Mouse (Mus musculus) MEL (cell line): ENCODE results near the gene Nek2. TPM values are rescaled to one million over a fixed set of nuclear protein-coding genes. Genes with fewer than 3 reads are reported as not detected.

Experiments
- DNase-seq: peaks from one replicate; pipeline ENCODE4 v3.0.0; 2011; ENCODE audit warnings: low read depth, low spot score
- H3K27ac ChIP-seq: 2 replicates; pipeline ENCODE4 v1.5.1; 2012; ENCODE audit warnings: low read depth, mild to moderate bottlenecking, control low read depth, low read length, moderate library complexity; ENCODE audit not compliant: control insufficient read depth
- H3K27me3 ChIP-seq, 2 experiments: fragments of 150-350 bp in 1 of 2; sonication (generic) in 1 of 2; 2 replicates each; pipeline ENCODE4 v1.6.1; 2012; ENCODE audit warnings: low read length in 2 of 2, mild to moderate bottlenecking in 2 of 2, improper control_type of control experiment in 1 of 2, moderate library complexity in 1 of 2; ENCODE audit not compliant: insufficient read depth in 2 of 2, control insufficient read depth in 1 of 2
- H3K36me3 ChIP-seq, 2 experiments: 2 replicates each; pipeline ENCODE4 v1.6.1; 2012 to 2014; ENCODE audit warnings: low read length in 2 of 2, improper control_type of control experiment in 1 of 2, inconsistent platforms in 1 of 2, mild to moderate bottlenecking in 1 of 2; ENCODE audit not compliant: insufficient read depth in 2 of 2, control insufficient read depth in 1 of 2
- H3K4me1 ChIP-seq, 2 experiments: fragments of 150-350 bp in 1 of 2; sonication (generic) in 1 of 2; 2 replicates each; pipeline ENCODE4 v1.6.1; 2012; ENCODE audit warnings: low read length in 2 of 2, improper control_type of control experiment in 1 of 2, mild to moderate bottlenecking in 1 of 2; ENCODE audit not compliant: insufficient read depth in 2 of 2, control insufficient read depth in 1 of 2
- H3K4me3 ChIP-seq, 2 experiments: fragments of 150-350 bp in 1 of 2; sonication (generic) in 1 of 2; 2 replicates each; pipeline ENCODE4 v1.5.1; 2012; ENCODE audit warnings: low read depth in 2 of 2, low read length in 2 of 2, mild to moderate bottlenecking in 2 of 2, moderate library complexity in 2 of 2, control low read depth in 1 of 2, improper control_type of control experiment in 1 of 2; ENCODE audit not compliant: control insufficient read depth in 1 of 2, insufficient read depth in 1 of 2
- H3K79me2 ChIP-seq: 2 replicates; pipeline ENCODE4 v1.6.1; 2012; ENCODE audit warnings: mild to moderate bottlenecking, low read length, moderate library complexity; ENCODE audit not compliant: control insufficient read depth, poor library complexity, insufficient read depth
- H3K9ac ChIP-seq: 2 replicates; pipeline ENCODE4 v1.6.1; 2012; ENCODE audit warnings: low read depth, mild to moderate bottlenecking, control low read depth, low read length, moderate library complexity; ENCODE audit not compliant: control insufficient read depth, poor library complexity, severe bottlenecking
- H3K9me3 ChIP-seq: fragments of 150-350 bp; sonication (generic); replicated peaks from 2 replicates; pipeline ENCODE4 v1.6.1; 2012; ENCODE audit warnings: mild to moderate bottlenecking, low read length, improper control_type of control experiment, moderate library complexity; ENCODE audit not compliant: insufficient read depth
- CHD1 ChIP-seq: IDR thresholded peaks from 2 replicates; pipeline ENCODE4 v1.6.1; 2012; ENCODE audit warnings: low read depth, mild to moderate bottlenecking, inconsistent platforms, low read length, improper control_type of control experiment
- CHD2 ChIP-seq: IDR thresholded peaks from 2 replicates; pipeline ENCODE4 v1.6.1; 2011; ENCODE audit warnings: low read length, improper control_type of control experiment
- E2F4 ChIP-seq: IDR thresholded peaks from 2 replicates; pipeline ENCODE4 v1.6.1; 2011; ENCODE audit warnings: low read depth, low read length, improper control_type of control experiment, borderline replicate concordance
- ELF1 ChIP-seq: IDR thresholded peaks from 2 replicates; pipeline ENCODE4 v1.6.1; 2014; ENCODE audit warnings: low read depth, mild to moderate bottlenecking, inconsistent platforms, low read length, improper control_type of control experiment, moderate library complexity
- GABPA ChIP-seq: IDR thresholded peaks from 2 replicates; pipeline ENCODE4 v1.6.1; 2012; ENCODE audit warnings: low read depth, mild to moderate bottlenecking, inconsistent platforms, low read length, improper control_type of control experiment, moderate library complexity
- GATA1 ChIP-seq: IDR thresholded peaks from 2 replicates; pipeline ENCODE4 v1.6.1; 2011; ENCODE audit warnings: low read depth, low read length, improper control_type of control experiment
- HCFC1 ChIP-seq: IDR thresholded peaks from 2 replicates; pipeline ENCODE4 v1.6.1; 2012; ENCODE audit warnings: low read depth, mild to moderate bottlenecking, inconsistent platforms, low read length, improper control_type of control experiment, moderate library complexity
- MAFK ChIP-seq: IDR thresholded peaks from 2 replicates; pipeline ENCODE4 v1.6.1; 2011; ENCODE audit warnings: low read depth, mild to moderate bottlenecking, low read length, improper control_type of control experiment, borderline replicate concordance
- MAX ChIP-seq: IDR thresholded peaks from 2 replicates; pipeline ENCODE4 v1.6.1; 2011; ENCODE audit warnings: low read length, improper control_type of control experiment
- MEF2A ChIP-seq: IDR thresholded peaks from 2 replicates; pipeline ENCODE4 v1.6.1; 2014; ENCODE audit warnings: low read depth, mild to moderate bottlenecking, inconsistent platforms, low read length, improper control_type of control experiment; ENCODE audit not compliant: poor library complexity, insufficient replicate concordance, severe bottlenecking; ENCODE audit errors: extremely low read depth
- MXI1 ChIP-seq: IDR thresholded peaks from 2 replicates; pipeline ENCODE4 v1.6.1; 2011; ENCODE audit warnings: mild to moderate bottlenecking, low read depth, low read length, improper control_type of control experiment
- MYC ChIP-seq: IDR thresholded peaks from 2 replicates; pipeline ENCODE4 v1.6.1; 2011; ENCODE audit warnings: low read depth, mild to moderate bottlenecking, low read length, improper control_type of control experiment, moderate library complexity
- NELFE ChIP-seq: IDR thresholded peaks from 2 replicates; pipeline ENCODE4 v1.6.1; 2011; ENCODE audit warnings: low read depth, low read length, improper control_type of control experiment
- POLR2A ChIP-seq, 2 experiments: IDR thresholded peaks; 2 replicates each; pipeline ENCODE4 v1.6.1; 2011 to 2012; ENCODE audit warnings: low read length in 2 of 2, mild to moderate bottlenecking in 2 of 2, control low read depth in 1 of 2, improper control_type of control experiment in 1 of 2, low read depth in 1 of 2, moderate library complexity in 1 of 2; ENCODE audit not compliant: control insufficient read depth in 1 of 2, insufficient read depth in 1 of 2, poor library complexity in 1 of 2
- POLR2AphosphoS2 ChIP-seq: IDR thresholded peaks from 2 replicates; pipeline ENCODE4 v1.6.1; 2011; ENCODE audit warnings: low read length, improper control_type of control experiment
- RAD21 ChIP-seq: IDR thresholded peaks from 2 replicates; pipeline ENCODE4 v1.6.1; 2011; ENCODE audit warnings: mild to moderate bottlenecking, low read depth, low read length, improper control_type of control experiment
- SIN3A ChIP-seq: IDR thresholded peaks from 2 replicates; pipeline ENCODE4 v1.6.1; 2012; ENCODE audit warnings: low read length, improper control_type of control experiment, inconsistent platforms
- SMC3 ChIP-seq: IDR thresholded peaks from 2 replicates; pipeline ENCODE4 v1.6.1; 2011; ENCODE audit warnings: low read depth, low read length, improper control_type of control experiment
- TBP ChIP-seq: IDR thresholded peaks from 2 replicates; pipeline ENCODE4 v1.8.0; 2011; ENCODE audit warnings: low read depth, low read length, improper control_type of control experiment
- TCF12 ChIP-seq: IDR thresholded peaks from 2 replicates; pipeline ENCODE4 v1.6.1; 2014; ENCODE audit warnings: low read depth, mild to moderate bottlenecking, inconsistent platforms, low read length, improper control_type of control experiment, moderate library complexity
- USF1 ChIP-seq: IDR thresholded peaks from 2 replicates; pipeline ENCODE4 v1.6.1; 2014; ENCODE audit warnings: low read depth, mild to moderate bottlenecking, inconsistent platforms, low read length, improper control_type of control experiment, moderate library complexity
- ZC3H11A ChIP-seq: IDR thresholded peaks from 2 replicates; pipeline ENCODE4 v1.6.1; 2012; ENCODE audit warnings: low read depth, mild to moderate bottlenecking, inconsistent platforms, low read length, improper control_type of control experiment
- ZKSCAN1 ChIP-seq: IDR thresholded peaks from 2 replicates; pipeline ENCODE4 v1.6.1; 2012; ENCODE audit warnings: low read depth, mild to moderate bottlenecking, inconsistent platforms, low read length, improper control_type of control experiment, moderate library complexity
- ZNF384 ChIP-seq: IDR thresholded peaks from 2 replicates; pipeline ENCODE4 v1.6.1; 2012; ENCODE audit warnings: low read depth, mild to moderate bottlenecking, inconsistent platforms, low read length, improper control_type of control experiment
- polyA plus RNA-seq, 2 experiments: library from polyadenylated mRNA; stranded (reverse) in 1 of 2; unstranded in 1 of 2; fragments of >175 nt in 1 of 2; fragments of >200 nt in 1 of 2; gene quantifications; 2 replicates each; pipeline versions ENCODE4 v1.2.1 to v1.2.4; 2012; ENCODE audit warnings: low replicate concordance in 2 of 2, low read depth in 1 of 2; ENCODE audit not compliant: insufficient read length in 2 of 2, insufficient read depth in 1 of 2, missing spikeins in 1 of 2
- total RNA-seq: library from RNA; depleted of rRNA; stranded (reverse); fragments of 300-350 nt; gene quantifications from 2 replicates; pipeline ENCODE4 v1.2.3, GENCODE M21; 2012

The Nek2 gene
- total and polyA plus RNA-seq, 3 experiments = 34.9 to 56.5 TPM; not detected in 1

DNA sequence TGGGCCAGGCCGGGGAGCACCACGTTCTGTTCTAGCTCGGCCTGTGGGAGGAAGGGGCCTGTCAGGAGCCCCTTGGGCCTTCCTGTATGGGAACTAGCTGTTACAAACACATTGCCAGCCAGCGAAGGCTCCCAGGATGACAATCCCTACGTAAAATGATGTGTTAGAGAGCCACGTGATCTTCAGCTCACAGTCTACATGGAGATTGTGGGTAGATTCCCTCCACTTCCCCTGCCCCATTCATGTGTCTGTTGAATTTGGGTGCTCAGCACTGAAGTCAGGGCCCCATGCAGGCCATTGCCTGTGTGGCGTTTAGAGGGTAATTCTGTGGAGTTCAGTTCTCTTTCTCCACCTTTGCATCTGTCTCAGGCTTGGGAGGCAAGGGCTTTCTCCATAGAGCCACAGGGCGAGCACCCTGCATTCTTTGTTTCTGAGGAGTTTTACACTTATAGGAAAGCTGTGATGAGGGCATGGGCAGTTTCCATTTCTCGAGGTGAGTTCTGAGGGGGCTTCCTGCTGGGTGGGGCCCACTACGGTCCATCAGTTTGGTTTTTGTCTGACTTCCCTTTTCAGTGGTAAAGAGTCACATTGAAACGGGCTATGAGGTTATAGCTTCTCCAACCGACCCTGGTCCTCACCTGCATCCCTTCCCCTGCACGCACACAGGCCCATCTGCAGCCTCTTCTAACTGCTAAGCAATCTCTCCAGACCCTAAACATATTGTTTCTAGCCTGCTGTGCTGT is 8.1 kb upstream of the Nek2 start:
- Histone ChIP-seq H3K9me3 (no peaks in the 10 kb centered on the region), H3K27ac (no peak overlapping the region), H3K27me3 (no peaks in the 10 kb centered on the region), H3K4me1 (no peaks in the 10 kb centered on the region), H3K4me3 (no peak overlapping the region), H3K9ac (no peak overlapping the region), H3K36me3 (no peaks in the 10 kb centered on the region), H3K79me2 (no peaks in the 10 kb centered on the region)
- no peak for DNase-seq
- TF ChIP-seq MEF2A (no peak), USF1 (0 out of 2 replicates have a peak, but pooled peaks have one; percentile 28), SMC3 (no peak)

GRCm38 (mm10) chr1:191814240-191814639 is 7.0 kb upstream of the Nek2 start:
- peak; percentile 46 for DNase-seq
- Histone ChIP-seq H3K9me3 (no peaks in the 10 kb centered on the region), H3K4me3 (no peak overlapping the region), H3K9ac (no peak overlapping the region), H3K27me3 (no peaks in the 10 kb centered on the region), H3K4me1 (no peaks in the 10 kb centered on the region), H3K79me2 (no peaks in the 10 kb centered on the region), H3K27ac (no peak overlapping the region), H3K36me3 (no peaks in the 10 kb centered on the region)
- TF ChIP-seq ELF1 = no peak
- TF ChIP-seq SMC3 = no peak
- TF ChIP-seq HCFC1 = no peak
- no peak for TF ChIP-seq GABPA
- no peak for TF ChIP-seq USF1
- no peak for TF ChIP-seq E2F4
- no peak for TF ChIP-seq POLR2A (IDR thresholded peaks at IDR 0.05; ENCODE audit: control insufficient read depth in 1 of 2, insufficient read depth in 1 of 2, low read depth in 1 of 2, low read length in 2 of 2, poor library complexity in 1 of 2)
- no peak for TF ChIP-seq CHD2
- TF ChIP-seq POLR2AphosphoS2 = no peak

DNA sequence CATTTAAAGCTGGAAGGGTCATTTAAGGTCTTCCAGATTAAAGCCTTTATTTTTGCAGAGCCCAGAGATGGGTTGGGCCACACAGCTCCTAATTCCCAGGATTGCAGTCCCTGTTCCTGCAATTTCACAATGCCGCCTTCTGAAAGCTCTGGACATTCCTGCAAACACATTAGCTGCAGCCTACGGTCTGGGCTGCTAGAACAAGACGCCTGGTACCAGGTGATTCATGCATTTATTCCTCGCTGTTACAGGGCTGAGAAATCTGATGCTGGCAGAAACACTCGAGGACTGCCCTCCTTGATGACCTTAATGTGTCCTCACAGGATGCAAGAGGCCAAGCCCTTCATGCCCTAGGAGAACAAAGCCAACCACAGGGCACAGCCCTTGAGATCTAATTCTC is 6.3 kb upstream of the Nek2 start:
- Histone ChIP-seq H3K27ac (no peak overlapping the region), H3K9ac (no peak overlapping the region), H3K27me3 (no peaks in the 10 kb centered on the region; a peak in 1 of 4 replicates), H3K36me3 (no peaks in the 10 kb centered on the region), H3K4me3 (no peak overlapping the region), H3K4me1 (no peaks in the 10 kb centered on the region), H3K9me3 (no peaks in the 10 kb centered on the region), H3K79me2 (no peaks in the 10 kb centered on the region)
- no peak for DNase-seq
- TF ChIP-seq ZNF384 = no peak
- TF ChIP-seq MEF2A = no peak
- no peak for TF ChIP-seq HCFC1
- TF ChIP-seq ZKSCAN1 = no peak
- no peak for TF ChIP-seq MAX
- TF ChIP-seq TCF12 = no peak
- TF ChIP-seq CHD2 = no peak
- TF ChIP-seq ZC3H11A = no peak
- TF ChIP-seq MAFK = no peak
- TF ChIP-seq CHD1 = no peak
- TF ChIP-seq MYC = no peak
- TF ChIP-seq RAD21 = no peak
- no peak for TF ChIP-seq NELFE
- no peak for TF ChIP-seq MXI1
- no peak for TF ChIP-seq SIN3A
- no peak for TF ChIP-seq TBP
- TF ChIP-seq GATA1 = no peak
